Mouse (Mus musculus) thymus, postnatal 14 days (tissue): ENCODE measurements at regions not wholly inside any gene's neighbourhood (a gene's known extent, or its start where the extent isn't known, plus 50 kb on each side); places are given as distances from the start of the nearest gene placed in this dataset.

Source experiments
- DNase-seq: peaks from one replicate; pipeline ENCODE4 v3.0.0; 2021

DNA sequence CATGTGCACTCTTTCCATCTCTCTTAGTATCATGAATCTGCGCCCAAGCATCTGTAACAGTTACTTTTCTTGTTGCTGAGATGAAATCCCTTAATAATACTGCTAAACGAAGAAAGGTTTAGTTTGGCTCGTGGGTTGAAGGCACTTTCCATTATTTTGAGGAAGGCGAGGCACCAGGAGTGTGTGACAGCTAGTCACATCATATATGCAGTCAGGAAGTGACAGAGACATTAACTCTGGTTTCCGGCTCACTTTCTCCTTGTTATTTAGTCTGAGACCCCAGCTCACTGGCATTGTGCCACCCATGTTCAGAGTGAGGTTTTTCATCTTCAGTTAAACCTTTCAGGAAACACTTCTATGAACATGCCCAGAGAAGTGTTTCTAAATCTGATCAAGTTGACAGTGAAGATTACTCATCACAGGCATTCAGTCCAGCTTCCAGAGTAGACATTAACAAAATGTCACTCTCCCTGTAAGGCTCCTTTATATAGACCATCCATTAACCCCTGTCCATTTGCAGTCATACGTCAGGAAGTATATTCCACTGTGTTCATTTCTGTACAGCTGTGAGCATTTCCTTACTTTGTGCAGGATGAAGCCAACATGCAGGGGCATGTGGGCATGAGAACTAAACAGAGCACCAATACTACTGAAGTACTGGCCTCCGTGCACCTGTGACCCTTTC, 238.0 kb upstream of the Il12b start:
- DNase-seq = no peak

DNA sequence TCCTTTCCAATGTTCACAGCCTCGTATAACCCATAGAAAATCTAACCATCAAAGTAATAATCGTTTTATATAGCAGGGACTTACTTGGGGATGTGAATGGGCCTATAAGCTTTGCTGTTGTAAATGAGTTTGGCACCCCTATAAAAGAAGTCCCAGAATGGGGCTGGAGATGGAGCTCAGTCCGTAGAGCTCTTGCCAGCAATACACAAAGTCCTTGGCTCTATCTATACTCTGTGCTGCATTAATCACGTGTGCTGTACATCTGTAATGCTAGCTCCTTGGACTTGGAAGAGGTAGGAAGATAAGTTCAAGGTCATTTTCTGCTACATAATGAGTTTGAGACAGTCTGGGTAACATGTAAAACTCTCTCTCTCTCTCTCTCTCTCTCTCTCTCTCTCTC, 236.8 kb upstream of the Il12b start:
- DNase-seq = no peak

DNA sequence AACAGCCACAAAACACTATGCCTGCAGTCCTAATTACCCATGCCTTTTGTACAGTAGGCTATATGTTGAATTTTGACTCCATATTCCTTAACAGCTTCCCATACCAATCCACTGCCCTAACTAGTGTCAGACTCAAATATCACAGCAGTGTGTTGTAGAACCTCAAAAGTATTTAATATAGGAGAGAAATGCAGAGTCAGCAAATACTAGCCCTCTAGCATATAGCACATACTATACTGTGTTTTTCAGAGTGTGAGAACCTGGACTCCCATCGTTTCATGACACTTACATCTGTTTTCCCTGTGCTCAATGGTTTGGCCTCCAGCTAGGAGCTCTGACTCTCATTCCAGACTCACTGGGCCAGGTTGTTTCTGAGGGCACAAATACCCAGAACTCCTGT, 236.1 kb upstream of the Il12b start:
- DNase-seq = no peak

DNA sequence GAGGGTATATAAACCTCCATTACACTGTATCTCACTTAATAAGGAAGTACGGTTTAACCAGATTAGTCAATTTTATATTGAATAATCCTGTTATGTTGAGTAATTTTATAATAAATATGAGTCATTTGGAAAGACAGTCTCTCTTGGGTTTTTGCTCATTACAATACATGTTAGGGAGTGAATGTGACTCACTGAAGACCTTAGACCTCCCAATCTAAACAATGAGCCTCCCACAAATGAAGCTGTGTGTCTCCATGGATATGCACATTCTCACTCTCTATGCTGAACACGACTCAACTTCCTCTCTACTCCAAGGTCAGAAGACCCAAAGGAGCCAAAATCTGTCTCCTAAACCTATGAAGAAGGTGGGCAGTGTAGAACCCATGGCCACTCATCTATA, 235.7 kb upstream of the Il12b start:
- DNase-seq = no peak

DNA sequence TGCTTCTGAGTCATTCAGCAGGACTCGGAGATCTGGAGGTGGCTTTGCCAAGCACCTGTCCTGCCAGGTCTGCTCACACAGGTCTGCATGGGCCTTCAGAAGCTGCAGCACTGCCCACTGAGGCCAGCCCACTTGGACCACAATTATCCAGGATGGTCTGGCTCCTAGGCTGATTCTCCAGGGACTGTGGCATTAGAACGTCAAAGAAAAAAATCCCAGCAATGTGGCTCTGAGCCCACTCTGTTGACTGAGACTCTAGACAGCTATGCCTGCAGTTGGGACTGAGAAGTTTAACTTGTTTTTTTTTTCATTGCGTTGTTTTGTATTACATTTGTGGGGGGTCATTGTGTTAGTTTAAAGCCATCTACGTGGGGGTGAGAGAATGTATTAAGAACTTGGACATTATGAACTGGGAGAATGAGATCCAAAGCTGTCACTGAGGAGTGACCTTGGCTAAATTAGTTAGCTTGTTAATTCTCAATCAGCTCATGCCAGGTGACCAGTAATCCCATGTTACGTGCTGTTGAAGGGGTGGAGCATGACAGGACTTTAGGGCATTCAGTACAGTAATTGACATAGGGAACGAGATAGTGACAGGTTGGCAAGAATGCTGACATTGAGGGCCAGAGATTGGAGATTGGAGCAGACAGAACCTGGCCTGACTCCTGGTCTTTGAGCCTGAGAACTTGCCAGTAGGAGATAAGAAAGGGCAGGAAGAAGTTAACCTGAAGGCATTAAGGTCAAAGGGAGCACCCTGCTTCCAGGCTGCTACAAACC, 232.0 kb upstream of the Il12b start:
- no peak for DNase-seq

DNA sequence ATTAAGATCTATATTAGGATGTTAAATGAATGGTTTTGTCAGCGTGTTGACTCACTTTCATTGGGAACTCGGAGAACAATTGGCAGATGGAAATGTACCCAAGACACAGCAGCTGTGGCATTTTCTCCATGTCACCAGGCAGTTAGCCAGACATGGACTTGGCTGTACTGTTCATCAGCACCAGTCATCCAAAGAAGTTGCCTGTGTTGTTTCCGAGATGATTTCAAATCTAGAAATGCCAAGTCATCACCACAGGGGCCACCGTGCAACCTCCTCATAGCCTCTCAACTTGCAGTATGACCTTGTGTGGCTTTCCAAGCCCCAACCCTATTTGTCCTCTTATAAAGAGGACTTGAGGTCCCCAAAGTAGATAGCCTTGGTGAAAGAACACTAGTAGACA, 227.4 kb upstream of the Il12b start:
- DNase-seq = no peak

DNA sequence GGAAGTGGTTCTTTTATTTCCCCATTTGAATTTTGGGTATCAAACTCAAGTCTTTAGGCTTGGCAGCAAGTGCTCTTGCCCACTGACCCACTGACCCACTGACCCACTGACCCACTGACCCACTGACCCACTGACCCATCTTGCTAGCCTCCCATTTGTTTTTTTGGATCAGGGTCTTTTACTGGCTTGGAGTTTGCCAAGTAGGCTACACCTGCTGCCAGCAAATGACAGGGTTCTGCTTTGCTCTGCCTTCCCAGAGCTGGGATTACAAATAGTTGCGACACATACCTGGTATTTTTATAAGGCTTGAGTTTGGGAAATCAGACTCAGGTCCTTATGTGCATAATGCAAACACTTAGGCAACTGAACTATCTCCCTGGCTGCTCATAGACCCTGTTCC, 226.7 kb upstream of the Il12b start:
- no peak for DNase-seq

DNA sequence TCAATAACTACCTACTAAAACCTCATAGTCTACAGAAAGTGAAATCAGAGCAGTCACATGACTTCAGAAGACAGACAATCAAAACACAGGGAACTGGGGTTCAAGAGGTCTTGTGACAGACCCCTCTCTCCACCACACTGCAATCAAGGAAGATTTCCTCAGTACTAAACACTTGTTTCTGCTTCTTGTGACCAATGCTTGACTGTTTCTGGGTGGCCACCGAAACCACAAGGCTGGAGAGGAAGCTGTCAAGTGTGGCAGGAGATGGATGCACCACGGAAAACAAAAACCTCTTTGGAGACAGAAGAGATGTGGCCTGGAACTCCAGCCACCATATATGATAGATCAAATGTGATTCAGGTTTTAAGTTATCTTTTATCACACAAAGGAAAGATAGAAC, 225.3 kb upstream of the Il12b start:
- no peak for DNase-seq

DNA sequence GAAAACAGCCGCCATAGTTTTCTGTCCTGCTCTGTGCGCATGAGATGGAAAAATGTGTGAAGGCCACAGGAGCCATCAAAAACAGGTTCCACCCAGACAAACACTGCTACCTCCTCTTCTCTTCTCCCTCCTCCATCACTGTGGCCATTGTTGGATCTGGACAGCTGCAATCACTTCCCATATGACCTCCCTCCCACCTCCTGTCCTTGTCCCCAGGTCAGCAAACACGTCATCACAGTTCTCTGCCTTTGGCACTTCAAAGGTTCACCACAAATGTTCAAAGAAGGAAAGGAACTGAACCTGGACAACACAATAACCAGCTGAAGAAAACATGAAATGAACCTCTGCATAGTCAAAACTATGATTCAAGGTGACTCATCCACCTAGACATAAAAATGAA, 220.2 kb upstream of the Il12b start:
- no peak for DNase-seq

DNA sequence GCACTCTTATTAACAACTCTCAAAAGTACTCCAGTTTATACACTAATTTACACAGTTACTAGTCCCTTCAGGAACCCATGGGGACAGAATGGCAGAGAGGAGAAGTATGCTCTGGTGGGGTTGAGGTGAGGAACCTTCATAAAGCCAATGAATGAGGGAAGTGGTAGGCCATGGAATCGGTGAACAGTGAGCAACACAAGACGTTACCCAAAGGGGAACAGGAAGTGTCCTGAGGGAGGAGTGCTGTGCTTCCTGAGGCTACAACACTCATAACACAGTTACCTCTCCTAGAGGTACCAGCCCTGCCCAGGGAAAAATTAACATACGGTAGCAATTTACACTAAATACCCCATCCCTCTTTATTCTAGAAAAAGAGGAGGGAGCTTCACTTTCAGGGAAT, 216.0 kb upstream of the Il12b start:
- DNase-seq = no peak

DNA sequence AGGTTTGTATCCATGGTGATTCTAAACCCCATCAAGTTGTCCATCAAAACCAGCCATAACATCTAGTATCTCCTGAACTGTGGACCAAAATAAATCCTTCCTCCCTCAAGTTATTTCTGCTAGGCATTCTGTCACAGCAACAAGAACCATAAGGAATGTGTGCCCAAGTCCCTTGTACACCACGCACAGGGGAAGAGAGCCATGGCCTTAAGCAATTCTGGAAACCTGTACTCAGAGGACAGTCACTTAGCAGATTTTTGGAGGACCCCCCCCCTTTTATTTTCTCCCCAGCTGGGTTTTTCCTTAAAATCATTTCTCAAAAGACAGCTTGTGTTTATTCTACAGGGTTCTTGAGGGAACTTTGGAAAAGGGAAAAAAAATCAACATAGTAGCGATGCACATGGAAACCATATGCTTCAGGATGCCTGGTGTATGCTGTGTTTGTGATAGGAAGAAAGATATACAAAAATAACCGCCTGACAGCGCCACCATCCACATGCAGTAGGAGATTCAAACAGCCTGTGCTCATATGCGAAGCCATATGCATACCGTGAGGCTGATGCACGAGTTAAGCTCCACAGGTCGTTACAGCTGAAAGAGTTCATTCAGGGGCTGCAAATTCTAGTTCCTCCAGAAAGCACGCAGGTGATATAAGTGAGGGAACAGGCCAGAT, 214.5 kb upstream of the Il12b start:
- no peak for DNase-seq

DNA sequence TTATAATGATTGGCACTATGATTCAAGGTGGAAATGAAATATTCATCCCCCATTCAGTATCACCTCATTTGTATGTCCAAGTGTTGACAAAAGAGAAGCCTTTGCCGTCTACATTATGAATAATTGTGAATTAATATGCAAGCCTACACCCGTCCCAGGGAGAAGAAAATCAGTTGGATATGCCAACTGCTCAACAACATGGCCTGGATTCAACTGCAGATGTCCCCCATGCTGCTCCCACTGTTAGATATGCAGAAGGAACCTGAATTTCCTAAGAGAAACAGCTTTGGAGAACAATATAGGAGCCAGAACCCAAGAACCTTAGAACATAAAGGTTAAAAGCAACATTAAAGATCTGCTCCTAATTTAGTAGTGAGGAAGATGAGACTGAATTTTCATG, 211.7 kb upstream of the Il12b start:
- DNase-seq = no peak

DNA sequence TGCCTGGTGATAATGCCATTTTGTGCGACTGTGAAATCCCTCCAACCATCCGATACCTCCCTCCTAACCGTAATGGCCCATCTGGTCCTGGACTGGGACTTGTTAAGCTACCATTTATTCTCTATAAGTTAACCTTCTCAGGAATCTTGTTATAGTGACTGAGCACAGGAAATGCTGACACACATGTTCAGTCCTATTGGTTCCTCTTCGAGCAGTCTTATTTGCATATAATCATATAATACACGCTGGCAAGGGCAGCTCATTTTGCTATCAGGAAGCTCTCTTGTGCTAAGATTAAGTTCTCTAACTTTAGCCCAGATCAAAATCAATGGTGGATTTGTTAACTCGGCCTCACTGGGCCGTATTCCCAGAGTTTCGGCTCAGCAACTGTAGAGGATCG, 206.1 kb upstream of the Il12b start:
- no peak for DNase-seq

DNA sequence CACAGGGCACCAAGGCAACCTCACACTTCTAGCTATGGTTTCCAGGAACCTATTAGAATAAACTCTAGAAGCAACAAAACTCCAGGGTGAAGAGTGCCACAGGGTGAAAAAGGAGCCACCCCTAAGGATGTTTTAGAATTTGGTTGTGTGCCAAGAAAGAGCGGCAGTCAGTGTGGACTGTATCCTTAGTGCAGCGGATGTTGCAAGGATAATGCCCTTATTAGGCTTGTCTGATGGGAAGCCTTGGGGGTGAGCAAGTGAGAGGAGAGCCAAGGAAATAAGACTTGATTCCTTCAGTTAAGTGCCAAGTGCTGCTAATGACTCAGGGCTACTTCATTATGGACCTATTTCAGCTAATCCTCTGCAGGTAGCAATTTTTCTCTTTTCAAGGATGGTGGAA, 197.1 kb upstream of the Il12b start:
- no peak for DNase-seq

DNA sequence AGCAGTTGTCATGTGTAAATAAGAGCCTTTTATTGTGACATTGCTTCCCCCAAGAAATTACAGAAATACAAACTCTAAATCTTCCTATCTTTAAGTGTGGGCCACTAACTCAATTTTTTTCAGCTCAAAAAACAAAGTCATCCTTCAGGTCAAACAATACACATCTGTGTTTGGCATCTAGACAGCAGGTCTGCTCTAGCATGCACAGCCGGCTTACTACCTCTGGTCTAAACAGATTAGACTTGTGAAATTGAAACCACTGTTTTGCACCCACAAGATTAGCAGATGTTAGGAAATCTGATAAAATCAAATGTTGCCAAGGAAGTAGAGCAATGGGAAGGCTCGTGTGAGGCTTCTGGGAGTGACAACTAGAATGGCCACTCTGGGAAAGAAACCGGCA, 195.5 kb upstream of the Il12b start:
- no peak for DNase-seq

DNA sequence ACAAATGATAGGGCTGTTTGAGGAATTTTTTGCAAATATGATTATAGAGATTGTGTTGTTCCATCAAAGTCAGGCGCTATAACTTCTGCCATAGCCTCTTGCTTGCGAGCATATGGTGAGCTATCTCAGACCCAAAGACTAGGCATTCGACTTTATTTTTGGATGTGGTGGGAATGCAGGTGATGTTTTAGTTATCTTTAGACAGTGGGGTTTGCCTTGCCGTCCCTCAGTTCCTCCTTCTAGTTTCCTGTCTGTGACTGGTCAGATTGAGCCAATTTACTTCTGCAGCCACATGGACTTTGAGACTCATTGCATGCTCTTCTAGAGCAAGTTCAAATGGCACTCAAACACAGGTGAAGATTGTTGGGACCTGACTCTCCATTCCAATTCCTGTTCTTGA, 193.0 kb upstream of the Il12b start:
- DNase-seq = no peak

DNA sequence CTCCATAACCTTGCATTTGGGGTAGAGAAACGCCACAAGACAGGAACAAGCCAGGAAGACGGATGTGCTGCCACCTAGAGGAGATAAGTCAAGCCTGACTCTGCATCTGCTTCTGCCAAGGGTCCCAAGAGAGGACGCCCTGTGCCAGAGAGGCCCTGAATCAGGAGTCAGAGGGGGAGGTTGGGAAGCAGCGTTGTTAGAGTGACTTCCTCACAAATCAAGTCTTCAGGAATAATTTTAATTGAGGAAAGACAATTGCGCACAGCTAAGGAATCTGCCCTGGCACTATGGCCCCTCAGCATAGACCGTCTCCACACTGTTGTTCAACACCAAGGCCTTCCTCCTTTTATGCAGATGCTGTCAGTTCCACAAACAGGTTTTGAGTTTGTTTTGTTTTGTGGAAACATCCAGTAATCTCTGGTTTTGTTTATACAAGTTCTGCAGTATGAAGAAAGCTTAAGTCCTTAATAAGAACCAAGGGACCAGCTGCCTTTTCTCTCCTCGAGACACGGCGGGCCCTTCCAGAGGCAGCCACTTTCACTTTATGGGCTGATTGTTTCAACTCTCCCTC, 187.9 kb upstream of the Il12b start:
- peak; percentile 30 for DNase-seq

DNA sequence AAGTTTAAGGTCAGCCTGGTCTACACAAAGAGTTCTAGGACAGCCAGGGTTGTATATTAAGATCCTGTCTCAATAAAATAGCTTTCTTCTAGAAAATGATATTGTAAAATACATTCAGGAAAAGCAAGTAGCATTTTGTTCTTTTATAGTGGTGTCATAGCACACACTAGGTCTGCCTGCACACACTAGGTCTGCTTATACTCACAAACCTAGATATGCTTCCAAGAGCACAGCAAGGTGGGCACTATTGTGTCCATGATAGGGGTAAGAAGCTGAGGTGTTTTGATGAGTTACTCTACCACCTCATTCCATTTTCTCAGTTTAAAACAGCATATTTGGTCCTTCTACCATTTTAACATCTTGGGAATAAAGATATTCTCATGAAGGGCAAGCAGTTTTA, 185.8 kb upstream of the Il12b start:
- no peak for DNase-seq

DNA sequence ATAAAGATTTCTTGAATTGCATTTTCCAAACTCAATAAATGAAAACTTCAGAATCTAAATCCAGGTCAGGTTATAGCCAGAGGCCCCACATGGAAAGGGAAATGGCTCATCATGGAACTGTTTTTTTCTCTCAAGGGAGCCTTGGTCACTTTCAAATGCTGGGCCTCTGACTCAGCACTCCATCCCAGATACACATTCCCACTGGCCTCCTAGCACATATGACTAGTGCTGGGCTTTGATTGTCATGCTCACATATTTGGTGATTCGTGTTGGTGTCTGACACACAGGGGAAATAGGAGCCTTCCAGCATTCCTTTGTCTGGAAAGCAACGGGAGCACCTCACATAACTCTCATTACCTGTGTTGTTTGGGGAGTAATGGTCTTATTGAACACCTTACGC, 183.5 kb upstream of the Il12b start:
- no peak for DNase-seq

DNA sequence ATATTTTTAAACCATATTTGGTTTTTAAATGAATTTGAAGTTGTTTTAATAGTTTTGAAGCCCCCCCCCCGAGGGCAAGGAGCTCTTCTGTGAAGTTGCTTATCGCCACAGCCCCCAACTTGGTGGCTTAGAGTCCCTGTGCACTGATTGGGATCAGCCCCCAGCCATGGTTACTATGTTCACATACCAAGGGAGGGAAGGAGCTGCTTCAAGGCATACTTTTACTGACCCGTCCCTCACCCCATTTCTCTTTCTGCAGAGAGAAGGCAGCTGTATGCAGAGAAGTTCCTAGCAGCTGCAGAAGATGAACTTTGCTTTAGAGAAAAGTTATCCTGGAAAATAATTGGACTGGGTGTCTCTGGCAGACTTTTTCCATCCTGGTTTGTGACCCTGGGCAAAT, 179.9 kb upstream of the Il12b start:
- no peak for DNase-seq

DNA sequence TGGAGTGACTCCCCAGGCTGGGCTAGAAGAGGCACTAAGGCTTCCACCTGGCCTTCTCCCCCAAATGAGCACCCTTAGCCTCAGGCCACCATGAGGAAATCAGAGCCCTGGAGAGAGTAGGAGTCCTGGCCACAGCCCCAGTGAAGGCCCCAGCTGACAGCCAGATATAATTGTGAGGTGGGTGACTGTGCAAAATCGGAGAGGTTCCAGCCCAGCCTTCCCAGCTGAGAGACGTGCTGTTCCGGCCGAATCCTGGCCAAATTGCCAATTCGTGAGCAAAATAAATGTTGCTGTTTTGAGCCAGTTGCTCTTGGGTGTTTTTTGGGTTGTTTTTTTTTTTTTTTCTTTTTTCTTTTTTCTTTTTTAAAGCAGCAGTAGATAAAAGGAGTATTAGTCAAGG, 169.9 kb upstream of the Il12b start:
- DNase-seq = no peak

DNA sequence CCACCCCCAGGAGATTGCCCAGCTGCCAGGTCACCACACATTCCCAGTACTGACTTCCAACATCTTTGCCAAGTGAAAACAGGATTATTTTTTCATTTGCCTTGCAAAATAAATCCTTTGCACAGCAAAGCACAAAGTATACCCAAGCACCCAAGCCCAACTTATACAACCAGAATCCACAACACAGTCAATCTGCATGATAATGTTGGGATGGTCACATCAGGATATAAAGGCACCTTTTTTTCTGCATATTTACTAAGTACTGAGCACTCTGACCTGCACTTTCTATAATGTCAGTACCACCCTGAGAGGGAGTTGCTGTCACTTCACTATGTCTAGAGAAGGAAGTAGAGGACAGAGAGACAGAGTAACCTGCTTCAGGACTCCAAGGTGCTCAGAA, 164.4 kb upstream of the Il12b start:
- no peak for DNase-seq

DNA sequence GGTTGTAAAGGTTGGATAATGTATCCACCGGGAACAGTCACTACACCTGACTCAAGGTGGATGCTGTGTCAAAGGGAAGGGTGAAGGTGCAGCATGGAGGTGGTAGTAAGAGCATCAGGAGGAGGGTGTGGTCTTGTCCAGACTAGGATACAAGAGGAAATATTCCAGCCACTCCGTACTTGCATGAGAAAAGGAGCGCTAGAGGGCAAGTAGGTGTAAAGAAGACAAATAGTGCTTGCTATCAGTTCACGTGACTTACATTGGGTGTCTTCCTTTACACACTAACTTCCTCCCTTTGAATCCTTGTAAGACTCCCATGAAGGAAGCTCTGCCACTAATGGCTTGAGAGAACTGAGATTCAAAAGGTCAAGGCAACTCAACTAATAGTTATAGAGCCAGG, 161.8 kb upstream of the Il12b start:
- no peak for DNase-seq

DNA sequence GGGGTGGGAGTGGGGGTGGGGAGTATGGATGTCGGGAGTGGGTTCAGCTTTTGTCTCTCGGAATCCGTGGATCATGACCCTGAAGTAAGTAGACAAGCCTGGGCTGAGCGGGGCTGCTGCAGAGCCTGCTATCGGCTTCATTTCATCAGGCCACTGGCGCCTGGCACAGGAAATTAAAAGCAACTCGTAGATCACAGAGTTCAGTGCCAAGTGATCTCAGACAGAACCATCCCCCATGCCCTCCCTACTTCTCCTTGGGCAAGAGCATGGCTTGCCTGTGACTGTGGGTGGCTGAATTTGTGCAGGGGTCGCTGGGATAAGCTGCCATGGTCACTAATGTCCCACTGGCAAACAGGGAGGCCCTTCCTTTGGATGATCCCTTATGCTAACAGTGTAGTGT, 161.3 kb upstream of the Il12b start:
- DNase-seq = no peak
